Mouse (Mus musculus) heart, embryonic 16.5 days (tissue): Measurements from ENCODE around the gene Tspan18. TPM values are rescaled to one million over a fixed set of nuclear protein-coding genes. Genes with fewer than 3 reads are reported as not detected.

ENCODE experiments used
- ATAC-seq: fragments of 200-750 bp; cut with Nextera tagmentation; replicated peaks from 2 replicates; pipeline ENCODE4 v1.8.0; 2017; ENCODE audit warnings: moderate number of reproducible peaks; ENCODE audit not compliant: insufficient read depth, low FRiP score; ENCODE audit errors: extremely low read depth
- H3K27ac ChIP-seq: fragments of 300-500 bp; sonication (generic); 2 replicates; pipeline ENCODE4 v1.5.1; 2014; ENCODE audit warnings: mild to moderate bottlenecking, low read length, control low read depth, moderate library complexity
- H3K27me3 ChIP-seq: fragments of 300-500 bp; sonication (generic); 2 replicates; pipeline ENCODE4 v1.6.1; 2014; ENCODE audit warnings: low read length, mixed read lengths; ENCODE audit not compliant: control insufficient read depth, insufficient read depth
- H3K36me3 ChIP-seq: fragments of 300-500 bp; sonication (generic); 2 replicates; pipeline ENCODE4 v1.6.1; 2014; ENCODE audit not compliant: control insufficient read depth, insufficient read depth
- H3K4me1 ChIP-seq: fragments of 300-500 bp; sonication (generic); 2 replicates; pipeline ENCODE4 v1.6.1; 2014; ENCODE audit warnings: low read length, mixed read lengths; ENCODE audit not compliant: control insufficient read depth, insufficient read depth
- H3K4me2 ChIP-seq: fragments of 300-500 bp; sonication (generic); 2 replicates; pipeline ENCODE4 v1.6.1; 2014; ENCODE audit warnings: low read depth, mild to moderate bottlenecking, control low read depth, low read length
- H3K4me3 ChIP-seq: fragments of 300-500 bp; sonication (generic); 2 replicates; pipeline ENCODE4 v1.5.1; 2014; ENCODE audit warnings: mild to moderate bottlenecking, control low read depth, low read length
- H3K9ac ChIP-seq: fragments of 300-500 bp; sonication (generic); 2 replicates; pipeline ENCODE4 v1.6.1; 2014; ENCODE audit warnings: low read length, control low read depth
- H3K9me3 ChIP-seq: fragments of 300-500 bp; sonication (generic); replicated peaks from 2 replicates; pipeline ENCODE4 v1.6.1; 2016; ENCODE audit warnings: low read length; ENCODE audit not compliant: control insufficient read depth
- WGBS: fragments of 180-500 bp; shearing (Covaris S2); extraction: QIAGEN DNeasy Blood & Tissue Kit; methylation state at CpG from one replicate; pipeline ENCODE4 v1.1.7; 2014; 5-methylcytosine and 5-hydroxymethylcytosine counted together
- polyA plus RNA-seq: library from polyadenylated mRNA; unstranded; fragments of >200 nt; fragmentation: Nextera tagmentation; extraction: Ambion mirVana; gene quantifications from 2 replicates; pipeline ENCODE4 v1.2.1, GENCODE M21; 2015

The Tspan18 gene
- 28.5 and 33.9 TPM in 2 replicates for polyA plus RNA-seq

DNA sequence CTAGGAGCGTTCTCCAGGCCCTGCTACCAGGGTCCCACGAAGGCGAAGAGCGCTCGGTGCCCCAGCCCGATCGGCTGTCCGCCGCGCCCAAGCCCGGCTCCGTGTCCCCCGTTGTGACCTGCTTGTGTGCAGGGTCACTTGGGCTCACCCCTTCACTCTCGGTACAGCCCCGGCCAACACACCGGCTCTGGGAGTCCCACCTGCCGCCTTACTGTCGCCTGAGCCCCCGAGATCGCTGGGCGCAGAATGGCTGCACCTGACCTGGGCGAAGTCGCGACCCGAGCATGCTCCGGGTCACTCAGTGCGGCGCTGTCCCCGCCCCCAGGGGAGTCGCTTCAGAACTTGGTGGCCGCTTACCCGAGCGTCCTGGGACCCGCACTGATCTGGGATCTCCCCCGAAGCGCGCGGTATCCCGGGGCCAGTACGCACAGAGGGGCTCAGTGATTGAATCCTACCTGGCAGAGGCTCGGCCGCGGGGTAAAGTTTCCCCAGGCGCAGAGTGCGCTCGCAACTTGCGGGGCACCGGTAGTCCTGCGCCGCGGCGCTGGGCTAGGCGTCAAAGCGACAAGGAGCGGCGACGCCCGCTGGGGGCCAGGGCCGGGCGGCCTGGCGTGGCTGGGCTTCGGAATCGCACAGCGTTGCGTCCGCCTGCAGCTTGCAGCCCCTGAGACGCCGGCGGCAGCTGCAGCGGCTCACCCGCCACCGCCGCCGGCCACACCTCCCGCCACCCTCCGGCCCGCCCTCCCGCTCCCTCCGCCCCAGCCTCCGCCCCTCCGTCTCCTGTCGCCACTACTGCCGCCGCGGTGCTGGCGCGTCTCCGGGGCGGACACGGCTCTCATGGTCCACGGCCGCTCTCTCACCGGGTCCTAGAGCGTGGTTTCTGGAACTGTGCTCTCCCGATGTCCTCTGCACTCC lies at the start of gene Tspan18:
Gene Tspan18 (minus strand): TSS at position 689 of the 915 bp plus-strand sequence.
- no peaks in the 10 kb centered on the region; the same call in 1 of the 2 replicates for H3K9me3 ChIP-seq
- H3K27me3 ChIP-seq: no peaks in the 10 kb centered on the region
- peak within 1 kb of the TSS; percentile 90 for H3K9ac ChIP-seq
- peak within 1 kb of the TSS; percentile 97 for H3K4me2 ChIP-seq
- peaks cover 30% of the 10 kb centered on the region for H3K4me1 ChIP-seq
- peak within 1 kb of the TSS; percentile 81 for H3K4me3 ChIP-seq
- peak; percentile 82 for ATAC-seq
- H3K27ac ChIP-seq: peak within 1 kb of the TSS; percentile 85
- H3K36me3 ChIP-seq: no peaks in the 10 kb centered on the region
- WGBS: under 1% methylated on average over 91 of the region's 95 CpGs

DNA sequence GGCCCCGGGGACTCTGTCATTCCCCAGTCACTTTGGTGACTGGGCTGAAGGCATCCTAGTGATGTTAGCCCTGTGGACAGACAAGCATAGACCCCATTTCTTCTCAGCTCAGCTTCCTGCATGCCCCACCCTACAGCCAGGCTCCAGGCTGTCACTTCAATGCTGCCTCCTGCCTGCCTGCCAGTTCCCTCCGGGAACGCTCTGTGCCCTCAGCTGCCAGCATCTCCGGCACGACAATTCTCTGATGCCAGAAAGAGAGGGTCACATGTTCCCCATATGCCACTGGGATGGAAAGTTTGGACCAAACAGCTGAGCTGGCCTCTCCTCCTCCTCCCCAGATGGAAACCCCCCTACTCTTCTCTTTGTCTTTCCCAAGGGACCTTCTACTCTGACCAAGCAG lies 49.5 kb upstream of the Tspan18 start:
- no peak overlapping the region for H3K9ac ChIP-seq
- H3K4me3 ChIP-seq: no peak overlapping the region
- H3K27me3 ChIP-seq: peaks cover 4% of the 10 kb centered on the region; the same call in 1 of the 2 replicates
- no peak overlapping the region for H3K27ac ChIP-seq
- no peaks in the 10 kb centered on the region for H3K36me3 ChIP-seq
- no peak overlapping the region for H3K4me2 ChIP-seq
- 71% methylated on average over 5 of the region's 5 CpGs for WGBS
- ATAC-seq: no peak
- H3K9me3 ChIP-seq: no peaks in the 10 kb centered on the region
- H3K4me1 ChIP-seq: no peaks in the 10 kb centered on the region; the same call in 1 of the 2 replicates

DNA sequence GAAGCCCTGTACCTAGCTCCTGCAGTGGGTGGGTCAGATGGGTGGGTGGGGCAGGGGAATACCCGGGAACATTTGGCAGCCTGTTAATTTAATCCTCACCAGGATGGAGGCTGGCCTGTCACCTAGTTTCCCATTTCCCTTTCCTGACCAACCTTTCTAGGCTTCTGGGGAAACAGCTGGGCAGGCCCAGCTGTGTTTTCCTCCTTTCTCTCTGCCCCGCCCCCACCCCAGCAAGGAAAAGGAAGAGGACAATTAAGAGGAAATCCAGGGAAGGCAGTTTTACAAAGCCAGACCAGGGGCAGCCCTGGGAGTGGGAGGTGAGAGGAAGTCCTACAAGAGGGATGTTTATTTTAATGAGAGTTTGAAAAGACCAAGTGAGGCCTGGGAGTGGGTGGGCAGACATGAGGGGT lies 46.4 kb upstream of the Tspan18 start:
- Histone ChIP-seq H3K27ac (peak overlapping the region; percentile 59; the same call in 1 of the 2 replicates), H3K36me3 (no peaks in the 10 kb centered on the region), H3K4me1 (no peaks in the 10 kb centered on the region; the same call in 1 of the 2 replicates), H3K9me3 (peaks cover 3% of the 10 kb centered on the region; the same call in 1 of the 2 replicates), H3K27me3 (no peaks in the 10 kb centered on the region), H3K9ac (no peak overlapping the region), H3K4me2 (no peak overlapping the region), H3K4me3 (no peak overlapping the region)
- WGBS: 13% methylated on average over 1 of the region's 2 CpGs
- ATAC-seq: peak; percentile 45; the same call in 1 of the 2 replicates

DNA sequence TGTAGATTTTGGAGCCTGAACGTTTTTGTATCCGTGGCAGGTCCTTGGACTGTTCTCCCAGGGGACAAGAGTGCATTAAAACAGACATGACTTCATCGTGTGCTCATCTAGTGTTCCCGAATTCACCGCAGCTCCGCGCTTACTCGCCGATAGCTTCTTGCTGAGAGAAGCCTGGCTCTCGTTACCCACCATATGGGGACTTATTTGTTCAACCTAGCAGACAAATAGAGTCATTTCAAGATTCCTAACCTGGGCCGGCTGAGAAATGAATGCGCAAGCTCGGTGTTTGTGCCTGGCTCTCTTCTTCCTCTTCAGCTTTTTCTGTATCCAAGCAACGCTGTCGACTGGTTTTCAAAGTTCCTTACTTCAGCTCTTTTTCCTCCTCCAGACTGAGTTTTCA lies 43.5 kb upstream of the Tspan18 start:
- Histone ChIP-seq H3K4me1 (no peaks in the 10 kb centered on the region; the same call in 1 of the 2 replicates), H3K27me3 (no peaks in the 10 kb centered on the region), H3K27ac (peak overlapping the region; percentile 29; the same call in 1 of the 2 replicates), H3K36me3 (no peaks in the 10 kb centered on the region), H3K4me2 (no peak overlapping the region), H3K9me3 (peaks cover 3% of the 10 kb centered on the region; the same call in 1 of the 2 replicates), H3K9ac (no peak overlapping the region), H3K4me3 (no peak overlapping the region)
- 59% methylated on average over 15 of the region's 15 CpGs for WGBS
- ATAC-seq: no peak

DNA sequence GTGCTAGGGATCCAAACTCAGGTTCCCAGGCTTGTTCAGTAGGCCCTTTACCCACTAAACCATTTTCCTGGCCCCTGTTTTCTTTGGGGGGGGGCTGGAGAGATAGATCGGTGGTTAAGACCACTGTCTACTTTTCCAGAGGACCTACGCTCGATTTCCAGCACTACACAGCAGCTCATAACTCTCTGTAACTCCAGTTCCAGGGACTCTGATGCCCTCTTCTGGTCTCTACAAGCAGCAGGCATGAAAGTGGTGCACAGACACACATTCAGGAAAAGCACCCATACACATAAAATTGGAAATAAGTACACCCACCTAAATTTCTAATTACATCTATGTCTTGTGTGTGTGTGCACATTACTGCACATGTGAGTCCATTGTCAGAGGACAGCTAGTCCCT lies 42.9 kb upstream of the Tspan18 start:
- Histone ChIP-seq H3K4me1 (no peaks in the 10 kb centered on the region; the same call in 1 of the 2 replicates), H3K4me3 (no peak overlapping the region), H3K4me2 (no peak overlapping the region), H3K9me3 (peaks cover 3% of the 10 kb centered on the region; the same call in 1 of the 2 replicates), H3K36me3 (no peaks in the 10 kb centered on the region), H3K27me3 (no peaks in the 10 kb centered on the region), H3K9ac (no peak overlapping the region), H3K27ac (no peak overlapping the region)
- no peak for ATAC-seq
- 89% methylated on average over 3 of the region's 3 CpGs for WGBS

DNA sequence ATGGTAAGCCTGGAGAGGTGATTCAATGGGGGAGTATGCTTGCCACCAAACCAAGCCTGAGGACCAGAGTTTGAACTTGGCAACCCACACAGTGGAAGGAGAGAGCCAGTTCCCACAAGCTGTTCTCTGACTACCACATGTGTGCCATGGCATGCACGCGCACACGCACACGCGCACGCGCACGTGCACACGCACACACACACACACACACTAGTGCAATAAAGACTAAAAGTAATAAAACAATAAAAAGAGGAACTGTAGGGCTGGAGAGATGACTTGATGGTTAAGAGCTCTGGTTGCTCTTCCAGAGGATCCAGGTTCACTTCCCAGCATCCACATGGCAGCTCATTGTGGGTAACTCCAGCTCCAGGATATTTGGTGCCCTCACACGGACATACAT lies 38.6 kb upstream of the Tspan18 start:
- no peaks in the 10 kb centered on the region for H3K36me3 ChIP-seq
- H3K27ac ChIP-seq: peak overlapping the region; percentile 45
- WGBS: 93% methylated on average over 10 of the region's 10 CpGs

DNA sequence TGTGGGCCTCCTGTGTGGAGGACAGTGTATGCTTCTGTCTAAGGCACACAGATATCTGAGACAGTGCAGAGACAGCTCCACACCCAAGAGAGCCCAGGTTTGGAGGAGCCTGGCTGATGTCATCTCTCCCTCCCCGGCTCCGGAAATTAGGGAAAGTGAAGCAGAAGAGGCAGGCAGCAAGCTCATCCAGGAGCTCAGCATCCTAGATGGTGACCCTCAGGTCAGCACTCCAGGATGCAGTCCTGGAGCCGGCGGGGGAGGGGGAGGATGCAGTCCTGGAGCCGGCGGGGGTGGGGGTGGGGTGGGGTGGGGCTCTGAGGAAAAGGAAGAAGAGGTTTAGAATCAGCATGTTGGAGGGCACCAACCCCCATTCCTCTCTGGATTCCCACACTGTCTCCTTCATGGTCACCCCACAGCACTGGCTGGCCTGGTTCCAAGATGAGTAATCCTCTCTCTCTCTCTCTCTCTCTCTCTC lies 37.8 kb upstream of the Tspan18 start:
- H3K27me3 ChIP-seq: no peaks in the 10 kb centered on the region
- no peak overlapping the region for H3K9ac ChIP-seq
- H3K27ac ChIP-seq: 0 out of 2 replicates have a peak overlapping the region, but pooled peaks have one; percentile 30
- no peak overlapping the region for H3K4me2 ChIP-seq
- H3K36me3 ChIP-seq: no peaks in the 10 kb centered on the region
- WGBS: 5% methylated on average over 2 of the region's 6 CpGs
- ATAC-seq: peak; percentile 52; the same call in 1 of the 2 replicates
- 0 out of 2 replicates have a peak, but pooled peaks cover 2% of the 10 kb centered on the region for H3K4me1 ChIP-seq
- H3K4me3 ChIP-seq: no peak overlapping the region
- peaks cover 2% of the 10 kb centered on the region; the same call in 1 of the 2 replicates for H3K9me3 ChIP-seq

More for the DNA sequence above, 38.6 kb upstream of the Tspan18 start:
- H3K4me3 ChIP-seq: no peak overlapping the region
- H3K4me2 ChIP-seq: no peak overlapping the region
- H3K9ac ChIP-seq: no peak overlapping the region
- no peaks in the 10 kb centered on the region for H3K27me3 ChIP-seq
- no peak for ATAC-seq
- H3K9me3 ChIP-seq: peaks cover 3% of the 10 kb centered on the region; the same call in 1 of the 2 replicates
- peaks cover 2% of the 10 kb centered on the region; the same call in 1 of the 2 replicates for H3K4me1 ChIP-seq

DNA sequence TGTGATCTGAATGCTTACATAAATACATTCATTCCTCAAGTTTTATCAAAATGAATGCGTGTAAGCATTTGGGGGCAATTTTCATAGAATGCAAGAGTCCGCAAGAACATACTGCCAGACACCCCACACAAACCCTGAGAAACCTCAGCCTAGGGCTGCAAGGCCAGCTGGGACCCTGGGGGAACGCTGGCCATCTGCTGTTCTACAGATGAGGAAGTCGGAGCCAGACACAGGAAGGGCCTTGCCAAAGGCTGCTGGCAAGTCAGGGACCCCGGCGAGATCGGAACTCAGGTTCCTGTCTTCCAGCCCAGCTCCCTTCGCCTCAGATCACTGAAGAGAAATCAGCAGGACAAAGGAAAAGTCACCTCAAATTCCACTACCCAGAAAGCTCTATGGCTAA lies 34.6 kb upstream of the Tspan18 start:
- 58% methylated on average over 8 of the region's 8 CpGs for WGBS

More for the DNA sequence above, 34.6 kb upstream of the Tspan18 start:
- 0 out of 2 replicates have a peak, but pooled peaks cover 2% of the 10 kb centered on the region for H3K4me1 ChIP-seq
- H3K9ac ChIP-seq: no peak overlapping the region
- no peak overlapping the region for H3K4me3 ChIP-seq
- H3K4me2 ChIP-seq: no peak overlapping the region
- ATAC-seq: no peak
- peak overlapping the region; percentile 8; the same call in 1 of the 2 replicates for H3K27ac ChIP-seq
- H3K27me3 ChIP-seq: no peaks in the 10 kb centered on the region
- no peaks in the 10 kb centered on the region for H3K36me3 ChIP-seq
- H3K9me3 ChIP-seq: no peaks in the 10 kb centered on the region
